Comparison of ENCODE assay signal across 14 mouse cellular contexts in the genomic region with DNA sequence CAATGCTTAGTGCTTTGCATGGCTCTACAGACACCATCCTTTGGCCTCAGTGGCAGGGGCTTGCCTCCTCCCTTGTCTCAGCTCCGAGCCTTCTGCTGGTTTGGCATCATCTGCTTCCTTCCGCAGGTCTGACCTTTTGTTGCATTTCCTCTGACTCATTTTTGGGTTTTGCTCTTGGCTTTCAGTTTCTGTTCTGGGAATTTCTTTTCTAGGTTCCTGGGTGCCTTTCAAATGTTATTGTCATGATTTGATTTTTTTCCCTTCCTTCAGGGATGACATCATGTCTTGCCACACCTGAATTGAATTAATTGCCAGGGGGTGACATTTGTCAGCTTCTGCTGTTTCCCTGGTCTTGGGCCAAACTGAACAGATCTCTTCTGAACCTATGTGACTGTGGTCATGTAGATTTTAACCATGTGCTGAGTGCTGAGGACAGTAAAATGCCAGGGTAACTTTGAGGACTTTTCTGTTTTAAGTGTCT. TPM values are rescaled to one million over a fixed set of nuclear protein-coding genes. Genes with fewer than 3 reads are reported as not detected.
DNase-seq lines count a peak whose midpoint lies in the region; ATAC-seq and TF ChIP-seq lines count a peak whose summit lies in the region.
"Had no signal": no experiment of that assay in that cellular context is flagged by ENCODE, and none has a peak within 500 bp of the region (broad histone marks: within the 10 kb centered on the region; RNA-seq: fewer than 3 reads in every experiment).

No protein-coding gene starts in this region.

- no peak for TF ChIP-seq CTCF in kidney, adult 2 months (conservative IDR thresholded peaks at IDR 0.05; ENCODE audit: insufficient read depth, insufficient read length, low read depth, low read length)

- no peak overlapping the region for H3K9ac ChIP-seq in kidney, embryonic 15.5 days
- H3K9ac ChIP-seq in midbrain, embryonic 15.5 days = no peak overlapping the region
- H3K9ac ChIP-seq: heart, embryonic 12.5 days; liver, embryonic 15.5 days; midbrain, embryonic 13.5 days; neural tube, embryonic 15.5 days had no signal

- no peak overlapping the region for H3K4me2 ChIP-seq in kidney, embryonic 15.5 days
- no peak overlapping the region for H3K4me2 ChIP-seq in midbrain, embryonic 15.5 days
- H3K4me2 ChIP-seq: heart, embryonic 12.5 days; liver, embryonic 15.5 days; midbrain, embryonic 13.5 days; neural tube, embryonic 15.5 days had no signal

- WGBS in kidney, adult 2 months = 55% methylated on average over 2 of the region's 2 CpGs
- 72% methylated on average over 2 of the region's 2 CpGs for WGBS in kidney, embryonic 15.5 days
- 78% methylated on average over 2 of the region's 2 CpGs for WGBS in midbrain, embryonic 15.5 days

- no peak for ATAC-seq in kidney, embryonic 15.5 days (replicated peaks; ENCODE audit: low FRiP score)
- no peak for ATAC-seq in midbrain, embryonic 15.5 days (replicated peaks)
- ATAC-seq: forebrain, embryonic 16.5 days; midbrain, embryonic 13.5 days had no signal

- peak; percentile 70 for DNase-seq in kidney, adult 2 months
- peak; percentile 3 for DNase-seq in adipocyte (ENCODE audit: low spot score)
- DNase-seq in cerebellum, adult 9-10 months = peak; percentile 88
- peak; percentile 25 for DNase-seq in kidney, postnatal 14 days
- DNase-seq in layer of hippocampus, postnatal 10 days (ENCODE audit: low spot score in 2 of 2) = no peak
- DNase-seq: right cerebral cortex, postnatal 25 days had no signal

- H3K9me3 ChIP-seq in kidney, embryonic 15.5 days (replicated peaks) = no peaks in the 10 kb centered on the region
- H3K9me3 ChIP-seq in midbrain, embryonic 15.5 days = no peaks in the 10 kb centered on the region
- H3K9me3 ChIP-seq: heart, embryonic 12.5 days; liver, embryonic 15.5 days; midbrain, embryonic 13.5 days; neural tube, embryonic 15.5 days had no signal

- H3K4me1 ChIP-seq in kidney, adult 2 months (ENCODE audit: control insufficient read depth, insufficient read depth, low read length) = no peaks in the 10 kb centered on the region
- H3K4me1 ChIP-seq in kidney, embryonic 15.5 days = no peaks in the 10 kb centered on the region
- no peaks in the 10 kb centered on the region for H3K4me1 ChIP-seq in midbrain, embryonic 15.5 days
- H3K4me1 ChIP-seq: heart, embryonic 12.5 days; liver, embryonic 15.5 days; midbrain, embryonic 13.5 days; neural tube, embryonic 15.5 days had no signal

- H3K36me3 ChIP-seq in kidney, adult 2 months (ENCODE audit: control insufficient read depth, insufficient read depth, low read length) = no peaks in the 10 kb centered on the region
- no peaks in the 10 kb centered on the region for H3K36me3 ChIP-seq in kidney, embryonic 15.5 days
- no peaks in the 10 kb centered on the region for H3K36me3 ChIP-seq in midbrain, embryonic 15.5 days (replicated peaks)
- H3K36me3 ChIP-seq: heart, embryonic 12.5 days; liver, embryonic 15.5 days; midbrain, embryonic 13.5 days; neural tube, embryonic 15.5 days had no signal

- peak overlapping the region; percentile 12; the same call in 1 of the 2 replicates for H3K27ac ChIP-seq in kidney, adult 2 months (ENCODE audit: insufficient read depth, low read depth, low read length)
- H3K27ac ChIP-seq in kidney, embryonic 15.5 days = no peak overlapping the region
- no peak overlapping the region for H3K27ac ChIP-seq in midbrain, embryonic 15.5 days
- H3K27ac ChIP-seq: left cerebral cortex, adult 2 months; liver, embryonic 15.5 days; midbrain, embryonic 13.5 days; neural tube, embryonic 15.5 days had no signal

- H3K4me3 ChIP-seq in kidney, adult 2 months (ENCODE audit: insufficient read depth, low read depth, low read length) = no peak overlapping the region
- no peak overlapping the region for H3K4me3 ChIP-seq in kidney, embryonic 15.5 days (replicated peaks)
- H3K4me3 ChIP-seq in midbrain, embryonic 15.5 days = no peak overlapping the region
- H3K4me3 ChIP-seq: heart, embryonic 12.5 days; left cerebral cortex, adult 2 months; liver, embryonic 15.5 days; midbrain, embryonic 13.5 days; neural tube, embryonic 15.5 days had no signal

- H3K27me3 ChIP-seq in kidney, adult 2 months (replicated peaks; ENCODE audit: control insufficient read depth, insufficient read depth, low read length) = no peaks in the 10 kb centered on the region; the same call in 1 of the 2 replicates
- no peaks in the 10 kb centered on the region for H3K27me3 ChIP-seq in kidney, embryonic 15.5 days
- no peaks in the 10 kb centered on the region for H3K27me3 ChIP-seq in midbrain, embryonic 15.5 days (replicated peaks)
- H3K27me3 ChIP-seq: heart, embryonic 12.5 days; liver, embryonic 15.5 days; midbrain, embryonic 13.5 days; neural tube, embryonic 15.5 days had no signal

- TF ChIP-seq POLR2A in kidney, adult 2 months (IDR thresholded peaks at IDR 0.05; ENCODE audit: low read depth, low read length) = no peak

RNA-seq across cellular contexts. Expression of a gene that starts 17.2 kb away (rescaled TPM):
- polyA plus RNA-seq in kidney, adult 2 months (2012; rRNA removed) = 8.7 and 11.5 TPM in 2 replicates
- 11.7 and 13.6 TPM in 2 replicates for polyA plus RNA-seq in kidney, embryonic 15.5 days (2015; fragmentation: Nextera tagmentation; extraction: Ambion mirVana)
- 10 to 100 TPM; 60.0 to 67.1 TPM for total RNA-seq in layer of hippocampus, postnatal 10 days (2021)
- 50.8 and 54.9 TPM in 2 replicates for polyA plus RNA-seq in midbrain, embryonic 15.5 days (2015; fragmentation: Nextera tagmentation; extraction: Ambion mirVana)

Comparison
In these comparisons a context has a peak if more than half of its experiments do, and no peak if none do; other contexts are left out.
1. DNase-seq: peak in kidney, adult 2 months (single experiment), adipocyte (single experiment), cerebellum, adult 9-10 months (single experiment) and kidney, postnatal 14 days (single experiment); none in layer of hippocampus, postnatal 10 days (0 of 2).